Mouse (Mus musculus) yolk sac, embryonic 10.5 days (tissue): ENCODE measurements at regions not wholly inside any gene's neighbourhood (a gene's known extent, or its start where the extent isn't known, plus 50 kb on each side); places are given as distances from the start of the nearest gene placed in this dataset.
"Not testable (repeated sequence)": the region's sequence is repeated elsewhere in the genome, so short reads cannot be mapped to it uniquely, and the experiment has no call there.

Experiments
- DNase-seq: peaks from one replicate; pipeline ENCODE4 v3.0.0-alpha.2; 2017; ENCODE audit warnings: low spot score

DNA sequence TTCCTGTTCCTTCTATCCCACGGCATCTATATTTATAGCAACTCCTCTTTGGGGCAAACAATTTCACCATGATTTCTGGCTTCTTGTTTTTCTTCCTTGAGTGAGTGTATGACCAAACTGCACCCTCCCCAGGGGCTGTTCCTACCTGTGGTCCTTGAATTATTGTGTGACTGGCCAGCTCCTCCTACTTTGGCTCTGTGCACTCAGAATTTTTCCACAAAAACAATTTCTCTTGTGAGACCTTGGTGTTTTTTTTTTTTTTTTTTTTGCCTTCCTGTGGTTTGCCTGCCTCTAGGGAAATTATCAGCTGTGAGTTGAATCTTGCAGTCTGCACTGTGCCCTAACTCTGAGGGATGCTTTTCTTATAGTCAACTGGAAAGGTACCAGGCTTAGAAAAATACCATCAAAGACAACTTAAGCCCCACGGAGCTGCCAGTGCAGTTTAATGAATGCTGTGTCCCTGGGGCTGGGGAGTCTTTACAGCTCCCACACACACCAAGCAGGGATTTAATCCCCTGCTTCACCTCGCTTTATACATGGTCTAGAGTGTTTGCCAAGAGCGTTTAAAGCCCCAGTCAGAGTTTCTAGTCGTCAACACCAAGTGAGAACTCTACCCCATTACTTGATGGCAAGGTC lies 216.2 kb upstream of the Sesn3 start:
- DNase-seq = no peak

DNA sequence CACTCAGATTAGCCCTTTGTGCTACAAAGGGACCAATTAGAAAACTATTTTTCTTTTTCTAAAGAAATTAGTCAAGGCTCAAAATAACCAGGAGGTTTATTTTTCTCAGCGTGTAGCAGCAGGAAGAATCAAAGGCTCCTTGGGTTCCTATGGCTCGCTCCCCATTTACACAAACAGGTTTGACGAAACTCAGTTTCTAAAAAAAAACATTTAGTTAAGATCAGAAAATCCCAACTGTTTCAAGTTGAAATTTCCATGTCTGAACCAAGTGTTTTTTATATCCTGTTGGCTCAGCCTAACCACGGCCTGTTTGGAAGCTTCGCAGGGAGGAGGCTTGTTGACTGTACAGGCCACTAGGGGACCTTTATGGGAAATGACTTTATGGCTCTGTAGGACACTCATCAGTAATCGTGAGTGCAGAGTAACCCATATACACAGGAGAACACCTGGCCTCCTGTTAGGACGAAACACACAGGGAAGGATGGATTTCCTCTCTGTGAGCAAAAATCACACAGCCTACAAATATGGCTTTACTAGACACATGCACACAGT lies 215.6 kb upstream of the Sesn3 start:
- no peak for DNase-seq

DNA sequence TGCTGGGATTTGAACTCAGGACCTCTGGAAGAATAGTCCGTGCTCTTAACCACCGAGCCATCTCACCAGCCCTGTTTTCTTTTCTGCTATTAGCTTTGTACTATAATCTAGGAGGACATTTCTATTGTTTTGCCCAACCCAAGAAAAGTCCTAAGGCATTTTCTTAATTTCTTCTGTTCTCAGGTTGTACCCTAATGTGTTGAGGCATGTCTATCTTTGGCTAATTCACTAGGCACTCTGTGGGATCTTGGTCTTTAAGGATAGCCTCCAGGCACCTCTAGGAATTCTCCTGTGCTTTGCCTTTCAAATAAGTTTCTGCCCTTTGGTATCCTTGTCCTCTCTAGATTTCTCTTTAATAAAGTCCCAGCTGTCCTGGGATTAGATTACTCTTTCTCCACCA lies 214.6 kb upstream of the Sesn3 start:
- DNase-seq = no peak

DNA sequence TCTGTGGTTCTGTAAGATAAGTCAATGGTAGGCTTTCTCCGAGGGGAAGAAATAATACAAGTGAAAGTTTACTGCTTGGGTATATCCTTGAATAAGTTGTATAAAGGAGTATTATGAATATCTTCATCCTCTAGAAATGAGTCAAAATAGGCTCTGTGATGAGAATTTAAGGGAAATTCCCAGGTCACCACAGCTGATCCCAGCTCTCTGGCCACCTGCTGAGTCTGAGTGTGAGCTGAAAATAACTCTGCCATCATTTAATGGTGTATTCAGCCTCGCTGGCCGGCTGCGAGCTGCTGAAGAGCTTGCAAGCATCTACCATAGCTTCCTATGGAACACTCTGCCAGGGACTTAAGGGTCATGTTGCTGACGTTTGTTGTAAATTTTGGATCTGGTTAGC lies 213.5 kb upstream of the Sesn3 start:
- no peak for DNase-seq

DNA sequence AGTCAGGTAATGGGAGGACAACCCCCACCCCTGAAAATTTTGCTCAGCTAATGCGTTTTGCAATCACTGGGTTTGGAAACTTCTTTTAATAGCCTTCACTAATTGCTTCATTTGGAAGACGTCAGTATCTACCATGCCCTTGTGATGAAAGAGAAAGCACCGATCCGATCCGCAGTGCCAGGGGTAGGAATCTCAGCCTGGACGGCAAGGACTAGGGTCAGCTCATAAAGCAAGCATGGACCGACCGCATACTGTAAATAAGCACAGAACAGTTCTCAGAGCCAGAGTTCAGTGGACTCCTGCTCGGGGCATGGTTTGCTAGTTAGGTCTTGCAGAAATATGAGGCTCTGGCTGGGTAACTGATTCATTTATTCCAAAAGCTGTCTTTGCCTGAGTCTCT lies 213.0 kb upstream of the Sesn3 start:
- no peak for DNase-seq

DNA sequence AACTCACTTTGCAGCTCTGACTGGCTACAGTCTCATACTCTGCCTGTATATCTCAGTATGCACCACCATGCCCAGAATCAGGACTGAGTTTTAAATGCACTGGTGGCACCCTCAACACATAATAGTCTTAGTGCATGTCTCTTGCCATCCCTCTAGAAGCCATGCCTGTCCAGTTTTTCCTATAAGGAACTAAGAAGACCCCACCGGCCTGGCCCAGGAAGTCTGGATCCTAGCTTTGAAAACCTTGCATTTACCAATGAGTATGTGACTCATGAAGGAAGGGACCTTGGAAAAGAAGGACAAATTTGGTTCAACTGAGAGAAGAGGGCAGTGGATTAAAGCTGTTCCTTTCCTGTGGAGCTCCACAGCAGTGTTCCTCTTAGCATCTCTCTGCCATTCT lies 212.2 kb upstream of the Sesn3 start:
- DNase-seq = no peak

DNA sequence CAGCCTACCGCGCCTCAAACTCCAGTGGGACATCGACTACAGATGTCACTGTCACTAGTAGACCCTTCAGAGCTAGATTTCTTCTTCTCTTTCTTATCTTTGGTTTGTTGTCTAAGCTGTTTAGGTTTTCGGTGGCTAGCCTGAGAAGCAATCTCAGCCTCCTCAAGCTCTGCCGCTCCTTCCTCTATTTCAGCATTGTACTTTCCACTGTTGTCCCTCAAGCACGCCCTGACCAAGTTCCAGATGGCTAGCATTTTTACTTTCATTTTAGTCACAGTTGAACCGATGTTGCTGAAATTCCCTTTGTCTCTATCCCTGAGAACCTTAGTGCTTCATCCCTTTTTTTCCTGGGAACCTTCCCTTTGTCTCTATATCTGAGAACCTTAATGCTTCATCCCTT lies 208.1 kb upstream of the Sesn3 start:
- not testable (repeated sequence) for DNase-seq

DNA sequence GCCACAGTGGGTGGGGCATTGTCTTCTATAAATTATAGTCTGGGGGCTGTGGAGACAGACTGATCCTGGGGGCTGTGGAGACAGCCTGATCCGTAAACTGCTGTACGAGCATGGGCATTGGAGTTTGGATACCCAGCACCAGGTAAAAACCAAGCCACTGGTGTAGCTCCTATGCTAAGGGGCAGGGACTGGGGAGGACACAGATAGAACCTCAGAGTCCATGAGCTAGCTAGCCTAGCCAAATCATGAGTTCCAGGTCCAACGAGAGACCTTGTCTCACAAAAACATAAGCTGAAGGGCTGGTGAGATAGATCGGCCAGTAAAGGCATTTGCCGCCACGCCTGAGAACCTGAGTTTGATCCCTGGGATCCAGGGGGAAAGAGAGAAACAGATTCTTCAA lies 205.8 kb upstream of the Sesn3 start:
- no peak for DNase-seq

DNA sequence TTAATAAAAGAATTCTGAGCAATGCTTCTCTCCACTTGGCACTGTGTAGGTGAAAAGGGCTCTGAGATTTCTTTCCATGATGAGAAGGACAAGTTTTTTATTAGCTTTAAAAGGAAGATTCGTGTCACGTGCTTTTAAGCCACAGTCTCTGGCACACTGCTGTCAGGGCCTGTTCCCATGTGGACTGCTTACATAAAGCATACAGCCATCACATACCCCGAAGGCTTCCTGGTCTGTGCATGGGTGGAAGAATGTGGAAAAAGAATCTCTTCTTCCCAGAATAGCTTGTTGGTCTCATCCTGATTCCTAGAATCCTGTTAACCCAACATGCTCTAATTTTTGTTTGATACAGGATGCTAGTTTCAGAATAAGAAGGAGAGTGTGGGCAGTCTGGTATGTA lies 205.1 kb upstream of the Sesn3 start:
- DNase-seq = no peak

DNA sequence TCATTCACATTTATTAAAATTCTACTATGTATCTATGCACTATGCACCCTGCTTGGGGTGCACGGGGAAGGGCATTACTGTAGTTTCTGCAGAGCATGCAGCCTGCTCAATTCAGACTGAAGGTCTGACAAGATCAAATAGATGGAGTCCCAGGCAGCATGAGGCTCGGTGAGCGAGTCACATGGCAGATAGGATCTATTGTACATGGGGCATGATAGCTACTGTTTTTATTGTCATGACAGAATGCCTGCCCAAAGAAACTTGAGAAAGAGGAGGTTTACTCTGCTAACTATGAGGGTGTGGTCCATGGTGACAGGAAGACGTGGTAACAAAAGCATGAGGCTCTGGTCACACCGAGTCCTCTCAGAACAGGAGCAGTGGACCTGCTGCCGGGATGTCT lies 203.1 kb upstream of the Sesn3 start:
- no peak for DNase-seq

DNA sequence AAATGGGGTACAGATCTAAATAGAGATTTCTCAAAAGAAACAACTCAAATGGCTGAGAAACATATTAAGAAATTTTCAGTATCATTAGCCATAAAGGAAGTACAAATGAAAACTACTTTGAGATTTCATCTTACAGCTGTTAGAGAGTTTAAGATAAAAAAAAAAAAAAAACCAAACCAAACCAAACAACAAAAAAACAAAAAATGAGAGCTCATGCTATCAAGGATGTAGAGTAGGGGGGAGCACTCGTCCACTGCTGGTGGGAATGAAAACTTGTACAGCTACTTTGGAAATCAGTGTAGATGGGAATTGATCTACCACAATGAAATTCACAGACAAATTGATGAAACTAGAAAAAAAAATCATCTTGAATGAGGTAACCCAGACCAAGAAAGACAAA lies 201.9 kb upstream of the Sesn3 start:
- DNase-seq = no peak

DNA sequence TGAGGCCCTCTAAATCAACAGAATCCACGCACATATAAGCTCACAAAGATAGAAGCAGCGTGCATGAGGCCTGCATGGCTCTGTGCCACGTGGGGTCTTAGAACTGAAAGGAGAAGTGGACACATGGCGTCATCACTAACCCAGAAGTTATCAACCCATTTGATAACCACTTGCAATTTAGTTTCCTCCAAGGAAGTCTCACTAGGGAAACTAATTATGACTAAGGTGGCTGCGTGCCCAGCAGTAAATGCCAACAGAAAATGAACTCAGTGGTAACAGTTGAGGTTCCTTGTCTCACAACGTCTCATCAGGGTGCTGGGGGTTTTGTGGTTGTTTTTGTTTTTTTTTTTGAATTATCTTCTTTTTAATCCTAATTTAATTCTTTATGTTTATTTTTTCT lies 200.6 kb upstream of the Sesn3 start:
- no peak for DNase-seq

DNA sequence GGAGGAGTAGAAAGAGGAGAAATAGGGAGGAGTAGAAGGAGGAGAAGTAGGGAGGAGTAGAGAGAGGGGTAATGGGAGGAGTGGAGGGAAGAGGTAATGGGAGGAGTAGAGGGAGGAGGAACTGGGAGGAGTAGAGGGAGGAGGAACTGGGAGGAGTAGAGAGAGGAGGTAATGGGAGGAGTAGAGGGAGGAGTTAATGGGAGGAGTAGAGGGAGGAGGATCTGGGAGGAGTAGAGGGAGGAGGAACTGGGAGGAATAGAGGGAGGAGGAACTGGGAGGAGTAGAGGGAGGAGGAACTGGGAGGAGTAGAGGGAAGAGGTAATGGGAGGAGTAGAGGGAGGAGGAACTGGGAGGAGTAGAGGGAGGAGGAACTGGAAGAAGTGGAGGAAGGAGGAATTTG lies 200.0 kb upstream of the Sesn3 start:
- DNase-seq = not testable (repeated sequence)

DNA sequence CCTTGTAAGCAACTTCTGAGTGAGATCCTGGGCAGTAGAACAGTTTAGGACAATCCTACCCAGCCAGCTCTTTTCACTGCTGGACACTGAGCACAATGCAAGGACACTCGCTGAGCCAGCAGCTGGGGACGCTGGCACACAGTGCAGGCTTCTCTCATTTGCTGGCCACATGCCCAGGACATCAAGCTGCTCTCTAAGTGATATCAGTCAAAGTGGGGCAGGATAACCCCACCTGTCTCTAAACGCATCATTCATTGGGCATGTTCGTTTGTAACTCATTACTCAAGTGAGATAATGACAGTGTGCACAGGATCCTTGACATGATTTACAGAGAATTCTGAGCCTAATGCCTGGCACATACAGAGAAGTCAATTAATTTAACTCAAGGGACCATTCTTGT lies 199.4 kb upstream of the Sesn3 start:
- DNase-seq = no peak

DNA sequence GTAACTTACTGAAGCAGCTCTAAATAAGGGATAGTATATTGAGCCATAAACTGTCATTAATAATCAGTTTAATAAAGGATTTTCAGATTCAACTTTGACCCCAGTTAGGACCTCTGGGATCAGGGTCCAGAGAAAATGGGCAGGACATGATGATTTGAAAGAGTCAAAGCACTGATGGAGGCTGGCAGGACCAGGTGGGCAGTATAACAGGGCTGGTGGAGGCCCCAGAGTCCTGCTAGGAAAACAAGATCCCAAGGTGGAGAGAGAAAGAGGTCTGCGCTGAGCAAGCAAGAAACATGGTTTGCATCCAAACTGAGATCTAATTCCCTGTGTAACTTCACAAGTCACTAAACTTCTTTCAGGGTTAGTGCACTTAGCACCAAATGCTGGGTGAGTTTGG lies 199.0 kb upstream of the Sesn3 start:
- DNase-seq = no peak

DNA sequence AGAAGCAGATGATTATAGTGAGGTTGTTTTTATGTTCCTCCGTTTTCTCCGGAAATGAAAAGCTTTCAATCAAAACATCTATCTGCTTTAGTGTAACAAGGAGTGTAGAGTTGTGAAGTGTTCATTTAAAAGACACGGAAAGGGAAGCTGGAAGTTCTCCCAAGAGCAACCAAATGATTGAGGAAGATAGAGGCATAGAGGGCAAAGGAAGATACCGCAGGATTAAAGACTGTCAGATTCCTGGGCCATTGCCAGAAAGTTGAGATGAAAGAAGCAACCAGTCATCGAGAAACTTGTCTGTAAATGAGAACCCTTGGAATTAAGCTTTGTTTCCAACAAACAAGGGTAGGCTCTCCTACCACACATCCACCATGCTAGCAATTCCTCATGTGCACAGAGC lies 198.1 kb upstream of the Sesn3 start:
- DNase-seq = no peak

DNA sequence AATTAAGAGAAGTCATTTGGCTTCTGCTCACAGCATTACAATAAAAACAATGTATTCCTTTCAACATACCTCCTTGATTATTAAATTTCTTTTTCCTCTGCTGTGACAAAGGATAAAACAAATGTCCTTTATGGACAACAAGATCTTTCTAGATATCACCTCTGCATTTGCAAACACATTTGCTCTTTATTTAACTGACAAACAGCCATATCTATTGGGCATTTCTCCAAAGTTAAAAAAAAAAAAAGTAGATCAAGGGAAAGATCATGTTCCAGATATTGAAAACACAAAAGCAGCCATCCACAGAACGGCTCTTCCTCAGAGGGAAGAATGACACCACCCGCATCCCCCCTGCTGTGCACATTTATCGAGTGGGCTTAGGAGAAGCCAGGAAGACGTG lies 193.7 kb upstream of the Sesn3 start:
- no peak for DNase-seq

DNA sequence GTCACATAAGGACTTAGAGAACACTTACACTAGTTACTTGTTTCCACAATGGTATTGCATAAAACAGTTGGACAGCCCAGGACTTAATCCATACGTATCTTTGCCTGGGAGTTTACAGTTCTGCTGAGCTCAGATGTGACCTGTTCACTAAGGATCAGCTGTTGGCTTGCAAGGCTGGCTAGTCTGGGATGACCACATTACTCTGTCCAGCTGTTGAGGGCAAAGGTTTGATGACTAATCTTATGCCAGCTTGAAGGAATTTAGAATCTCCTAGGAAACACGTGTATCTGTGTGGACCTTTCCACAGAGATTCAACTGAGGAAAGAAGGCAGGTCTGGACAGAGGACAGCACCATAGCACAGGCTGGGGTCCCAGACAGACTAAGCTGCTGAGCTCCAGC lies 188.7 kb upstream of the Sesn3 start:
- DNase-seq = no peak

DNA sequence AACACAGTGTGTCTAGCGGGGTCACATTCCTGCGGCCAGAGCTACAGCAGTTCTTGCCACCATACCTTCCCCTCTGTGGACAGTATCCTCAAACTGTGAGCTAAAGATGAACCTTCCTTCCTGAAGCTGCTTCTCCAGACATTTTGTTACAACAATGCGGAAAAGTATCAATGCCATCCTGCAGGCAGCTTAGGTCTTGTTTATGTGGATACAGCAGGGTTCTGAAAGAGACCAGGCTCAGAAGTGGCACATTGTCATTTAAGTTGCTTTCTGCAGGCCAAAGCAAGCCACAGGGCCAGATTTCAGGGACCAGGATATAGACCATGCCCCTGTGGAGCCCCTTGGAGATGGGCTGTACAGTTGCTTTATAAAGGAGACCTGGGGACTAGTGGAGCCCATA lies 188.3 kb upstream of the Sesn3 start:
- DNase-seq = no peak

DNA sequence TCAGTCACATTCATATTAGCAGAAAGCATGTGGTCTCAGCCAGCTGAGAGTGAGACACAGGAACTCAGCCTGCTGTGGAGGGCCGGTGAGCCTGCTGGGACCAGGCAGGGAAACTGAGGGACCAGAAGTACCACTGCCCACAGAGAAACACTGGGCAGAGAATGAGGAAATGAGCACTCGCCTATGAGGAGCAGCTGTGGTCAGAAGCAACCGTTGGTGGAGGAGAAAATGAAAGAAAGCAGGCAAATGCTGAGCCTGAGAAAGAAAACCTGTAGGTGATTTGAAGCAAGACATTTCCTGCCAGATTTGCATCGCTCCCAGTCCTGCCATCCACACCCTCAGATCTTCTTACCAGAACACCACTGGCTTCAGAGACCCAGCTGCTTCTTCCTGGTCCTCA lies 187.0 kb upstream of the Sesn3 start:
- no peak for DNase-seq

DNA sequence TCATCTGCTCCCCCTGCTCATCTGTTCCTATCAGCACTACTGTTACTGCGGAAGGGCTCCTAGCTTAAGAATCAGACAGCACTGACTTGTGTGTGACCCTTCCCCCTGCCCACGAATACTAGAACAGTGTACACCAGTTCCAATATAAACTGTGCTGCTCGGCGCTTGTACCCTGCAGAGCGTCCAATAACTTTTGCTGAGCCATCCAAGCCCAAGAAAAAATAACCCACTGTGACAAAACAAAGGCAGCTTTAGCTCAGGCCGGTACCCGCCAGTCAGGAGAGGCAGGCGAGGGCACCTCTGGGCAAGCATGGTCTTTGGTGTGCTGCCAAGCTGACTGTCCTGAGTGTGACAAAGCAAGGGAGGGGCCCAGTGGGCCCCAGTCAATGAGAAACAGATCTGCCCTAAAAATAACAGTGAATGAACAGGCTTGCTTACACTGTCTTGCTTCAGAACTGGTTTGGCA lies 185.0 kb upstream of the Sesn3 start:
- no peak for DNase-seq

DNA sequence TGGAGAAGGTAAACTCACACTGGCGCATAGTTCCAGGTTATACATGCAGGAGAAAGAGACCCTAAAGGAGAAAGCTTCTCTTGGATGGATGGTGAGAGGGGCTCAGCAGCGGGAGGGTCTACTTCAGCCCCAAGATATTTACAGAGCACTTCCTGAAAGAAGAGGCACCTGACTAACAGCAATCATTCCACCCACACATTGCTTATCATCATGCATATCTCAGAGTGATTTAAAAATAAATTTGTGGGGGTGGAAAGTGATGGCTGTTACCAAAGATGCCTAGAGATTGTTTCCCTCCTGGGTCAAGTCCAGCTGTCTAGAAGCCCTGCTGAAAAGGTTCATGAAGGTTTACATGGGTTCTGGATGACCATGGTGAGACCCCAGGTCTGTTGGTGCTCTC lies 184.4 kb upstream of the Sesn3 start:
- DNase-seq = no peak

DNA sequence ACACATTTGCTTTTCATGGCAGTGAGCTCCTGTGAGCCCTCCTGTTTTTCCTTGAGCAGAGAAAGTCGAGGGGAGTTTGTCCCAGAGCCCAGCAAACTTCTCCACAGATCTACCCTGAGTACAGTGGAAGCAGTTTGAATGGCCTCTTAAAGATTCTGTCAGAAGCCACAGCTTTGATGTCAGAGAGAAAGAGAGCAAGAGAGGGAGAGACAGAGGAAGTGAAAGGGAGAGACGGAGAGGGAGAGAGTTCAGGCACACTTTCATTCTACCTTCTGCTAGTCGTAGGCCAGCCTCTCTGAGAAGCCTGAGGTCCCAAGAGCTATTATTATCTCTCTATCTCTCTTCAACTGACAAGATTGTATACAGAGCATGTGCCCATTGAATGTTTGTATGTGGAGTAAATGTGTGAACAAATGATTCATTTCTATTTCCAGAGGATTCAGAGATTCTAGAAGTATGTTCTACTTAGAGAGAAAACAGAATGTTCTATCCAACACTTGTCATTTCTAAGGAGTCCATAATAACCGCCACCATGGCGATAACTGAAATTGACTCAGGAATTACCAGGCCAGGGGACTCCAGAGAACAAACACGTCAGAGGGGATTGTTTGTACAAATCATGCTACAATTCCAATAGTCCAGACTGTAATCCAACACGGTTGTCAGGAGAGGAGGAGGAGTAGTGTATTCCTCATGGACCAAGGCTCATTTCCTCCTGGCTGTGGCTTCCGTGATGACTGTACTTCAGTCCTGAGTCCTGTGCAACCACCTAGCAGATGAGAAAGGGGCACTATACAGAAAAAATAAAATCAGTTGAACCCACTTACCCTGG lies 183.6 kb upstream of the Sesn3 start:
- no peak for DNase-seq

DNA sequence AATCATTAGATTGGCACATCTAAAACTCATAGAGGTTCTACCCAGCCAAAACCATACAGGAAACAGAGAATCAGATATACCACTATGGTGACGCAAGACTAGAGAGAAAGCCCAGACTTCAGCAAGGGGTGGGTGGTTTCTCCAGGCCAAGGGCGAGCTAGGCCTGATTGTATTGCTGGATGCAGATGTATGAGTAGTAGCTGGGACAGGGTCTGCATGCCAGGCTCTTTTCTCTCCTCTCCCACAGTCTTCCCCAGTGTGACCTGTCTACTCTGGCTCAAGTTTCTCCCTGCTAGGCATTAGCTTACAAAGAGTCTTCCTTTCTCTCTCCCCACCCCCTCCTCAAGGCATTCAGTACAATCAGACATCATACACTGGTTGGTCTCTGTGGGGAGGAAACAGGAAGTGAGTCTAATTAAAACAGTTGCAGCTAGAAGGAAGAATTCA lies 181.8 kb upstream of the Sesn3 start:
- no peak for DNase-seq
